Mouse (Mus musculus) embryo, embryonic 9.5 days (tissue): ENCODE measurements at regions not wholly inside any gene's neighbourhood (a gene's known extent, or its start where the extent isn't known, plus 50 kb on each side); places are given as distances from the start of the nearest gene placed in this dataset.
"Not testable (repeated sequence)": the region's sequence is repeated elsewhere in the genome, so short reads cannot be mapped to it uniquely, and the experiment has no call there.

ENCODE experiments used
- DNase-seq: peaks from one replicate; pipeline ENCODE4 v3.0.0-alpha.2; 2017; ENCODE audit errors: extremely low spot score

DNA sequence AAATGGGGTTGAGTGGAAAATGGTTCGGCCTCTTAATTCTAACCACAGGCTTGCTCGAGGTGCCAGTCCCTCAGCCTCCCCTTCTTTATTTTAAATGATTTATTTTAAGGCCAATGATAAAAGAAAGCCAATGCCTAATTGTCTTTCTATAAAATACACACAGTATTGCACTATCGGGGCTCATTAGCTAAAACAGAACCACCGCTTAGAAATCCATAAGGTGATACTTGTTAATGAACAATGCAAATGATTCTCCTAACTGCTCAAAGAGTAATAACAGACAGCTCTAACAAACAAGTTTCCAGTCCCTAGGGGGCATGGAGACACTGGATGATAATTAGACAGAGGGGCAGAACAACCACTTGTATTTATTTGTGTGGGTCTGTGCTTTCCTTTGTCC is 58.8 kb downstream of the Emx2 start:
- no peak for DNase-seq

DNA sequence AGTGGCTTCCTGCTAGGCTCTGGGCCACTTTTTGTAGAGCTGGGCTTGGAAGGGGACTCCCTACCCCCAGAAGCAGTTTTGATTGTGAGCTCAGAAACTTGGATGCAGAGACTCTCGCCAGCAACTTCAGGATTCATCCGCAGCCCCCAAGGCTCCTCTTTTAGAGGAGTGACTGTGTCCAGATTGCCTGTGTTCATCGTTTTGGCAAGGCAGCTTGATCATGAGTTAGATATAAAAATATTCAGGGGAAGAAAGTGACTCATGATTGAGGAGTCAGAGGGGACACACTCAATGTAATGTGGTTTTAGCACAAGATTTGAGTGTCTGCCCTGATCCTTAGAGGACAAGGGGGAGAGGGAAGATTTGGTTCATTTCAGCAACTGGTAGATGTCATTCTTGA is 61.0 kb downstream of the Emx2 start:
- no peak for DNase-seq

DNA sequence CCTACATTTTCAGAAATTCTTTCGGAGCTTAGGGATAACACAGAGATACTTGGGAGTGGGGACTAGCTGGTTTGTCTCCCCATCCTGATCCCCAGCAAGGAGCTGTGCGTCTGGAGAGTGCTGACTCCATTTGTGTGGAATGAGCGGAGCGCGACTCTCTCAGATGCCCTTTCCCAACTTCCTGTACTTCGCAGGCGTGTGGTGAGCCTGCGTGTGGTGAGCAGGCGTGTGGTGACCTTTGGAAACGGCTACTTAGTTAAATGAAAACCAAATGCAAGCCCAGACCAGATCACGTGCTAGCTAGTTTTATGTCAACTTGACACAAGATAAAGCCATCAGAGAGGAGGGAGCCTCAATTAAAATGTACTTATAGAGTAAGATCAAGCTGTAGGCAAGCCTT is 64.0 kb downstream of the Emx2 start:
- no peak for DNase-seq

DNA sequence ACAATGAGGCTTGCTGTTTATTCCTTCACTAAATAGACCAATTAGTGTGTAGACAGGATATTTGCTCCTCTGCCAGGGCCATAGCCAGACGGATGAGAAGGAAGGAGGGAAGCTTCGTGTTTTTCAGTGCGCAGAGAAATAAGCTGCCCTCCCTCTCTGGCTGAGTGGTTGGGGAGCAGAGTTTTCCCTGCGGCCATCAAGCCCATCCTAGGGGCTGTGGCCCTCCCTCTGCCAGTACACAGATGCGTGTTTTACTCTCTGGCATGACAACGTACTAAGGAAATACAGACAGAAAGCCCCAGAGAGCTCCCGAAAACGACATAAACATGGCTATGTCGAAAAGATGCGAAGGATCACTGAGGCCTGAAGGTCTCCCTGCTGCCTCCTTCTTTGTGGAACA is 65.2 kb downstream of the Emx2 start:
- no peak for DNase-seq

DNA sequence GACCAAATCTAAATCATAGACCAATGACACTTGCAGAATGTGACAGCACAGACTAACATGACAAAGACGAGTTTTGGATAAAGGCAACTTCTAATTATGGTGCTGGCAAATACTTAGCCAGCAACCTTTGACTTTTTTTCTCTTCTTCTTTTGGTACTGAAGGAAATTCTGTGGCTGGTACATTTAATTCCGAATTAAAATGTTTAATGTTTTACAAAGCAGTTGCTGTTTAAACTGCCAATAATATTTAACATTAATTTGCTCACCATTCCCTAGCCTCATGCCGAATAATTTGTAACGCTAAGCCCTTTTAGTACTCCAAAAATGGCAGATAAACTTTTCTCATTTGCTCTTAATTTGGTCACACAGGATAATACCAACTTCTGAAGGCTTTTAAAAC is 105.9 kb downstream of the Emx2 start:
- no peak for DNase-seq

DNA sequence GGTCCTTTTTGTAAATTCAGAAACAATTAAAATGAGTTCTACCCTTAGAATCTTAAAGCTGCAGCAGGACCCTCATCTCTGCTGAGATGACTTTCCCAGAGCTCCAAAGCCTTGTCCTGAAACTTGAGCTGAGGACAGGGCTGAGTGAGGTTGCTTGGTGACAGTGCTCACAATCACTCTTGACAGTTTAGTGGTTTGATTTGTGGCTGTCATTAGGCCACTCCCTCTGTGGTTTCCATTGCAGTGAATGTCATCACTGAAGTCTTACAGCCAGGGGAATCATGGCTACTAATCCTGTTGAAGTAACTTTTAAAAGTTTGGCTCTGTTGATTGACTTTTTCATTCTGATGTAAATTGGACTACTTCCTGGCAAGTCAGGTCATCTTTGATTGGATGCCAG is 110.7 kb downstream of the Emx2 start:
- DNase-seq, result no peak

DNA sequence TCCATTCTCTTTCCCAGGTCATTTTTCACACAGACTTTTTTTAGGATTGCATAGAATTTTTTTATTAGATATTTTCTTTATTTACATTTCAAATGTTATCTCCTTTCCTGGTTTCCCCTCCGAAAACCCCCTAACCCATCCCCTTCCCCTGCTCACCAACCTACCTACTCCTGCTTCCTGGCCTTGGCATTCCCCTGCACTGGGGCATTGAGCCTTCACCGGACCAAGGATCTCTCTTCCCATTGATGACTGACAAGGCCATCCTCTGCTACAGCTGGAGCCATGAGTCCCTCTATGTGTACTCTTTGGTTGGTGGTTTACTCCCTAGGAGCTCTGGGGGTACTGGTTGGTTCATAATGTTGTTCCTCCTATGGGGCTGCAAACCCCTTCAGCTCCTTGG is 111.4 kb downstream of the Emx2 start:
- not testable (repeated sequence) for DNase-seq

DNA sequence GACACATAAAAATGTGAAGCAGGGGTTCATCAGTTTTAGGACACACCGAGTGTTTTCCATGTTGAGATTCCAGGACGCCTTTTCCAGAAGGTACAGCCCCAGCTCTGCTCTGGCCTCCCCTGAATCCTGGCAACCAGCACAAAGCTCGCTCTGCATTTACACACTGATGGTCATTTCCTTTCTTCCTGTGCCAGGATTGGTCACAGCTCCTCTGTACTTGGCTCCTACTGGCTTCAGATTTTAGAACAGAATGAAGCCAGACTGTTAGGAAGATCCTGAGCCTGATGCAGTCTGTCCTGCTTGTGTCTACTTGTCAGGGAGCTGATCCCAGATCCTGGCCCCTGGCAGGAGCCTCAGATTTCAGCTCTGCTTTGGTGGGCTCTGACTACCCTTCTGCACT is 116.2 kb downstream of the Emx2 start:
- DNase-seq, result no peak

DNA sequence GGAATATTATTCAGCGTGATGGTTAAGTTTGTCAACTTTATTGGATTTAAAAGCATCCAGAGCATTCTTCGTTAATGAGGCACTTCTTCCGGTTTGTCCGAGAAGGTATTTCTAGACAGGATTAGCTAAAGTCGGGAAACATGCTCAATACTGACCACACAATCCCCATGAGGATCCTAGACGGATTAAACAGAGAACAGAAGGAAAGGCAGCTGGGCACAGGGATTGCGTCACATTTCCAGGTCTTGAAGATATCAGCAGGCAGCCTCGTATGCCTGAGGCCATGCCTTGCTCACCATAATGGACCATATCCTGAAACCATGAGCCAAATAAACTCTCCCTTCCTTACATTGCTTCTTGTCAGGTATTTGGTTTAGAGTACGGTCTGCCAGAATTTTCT is 119.7 kb downstream of the Emx2 start:
- no peak for DNase-seq

DNA sequence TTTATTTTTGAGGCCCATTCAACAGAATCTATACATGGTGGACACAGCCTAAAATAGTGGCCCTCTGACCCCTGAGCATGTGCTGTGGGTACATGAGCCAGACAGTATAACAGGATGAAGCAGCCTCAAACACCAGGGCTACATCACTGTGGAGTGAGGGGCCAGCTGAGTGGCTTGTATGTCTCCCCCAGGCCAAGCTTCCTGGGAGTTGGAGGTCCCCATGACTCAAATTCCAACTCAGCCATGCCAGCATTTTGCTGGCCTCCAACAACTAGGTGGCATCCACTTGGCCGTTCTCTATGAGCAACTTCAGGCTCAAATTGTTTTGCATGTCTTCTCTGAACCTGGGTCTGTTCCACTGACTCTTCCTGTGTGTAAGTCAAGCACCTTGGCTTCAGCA is 121.5 kb downstream of the Emx2 start:
- DNase-seq, result no peak

DNA sequence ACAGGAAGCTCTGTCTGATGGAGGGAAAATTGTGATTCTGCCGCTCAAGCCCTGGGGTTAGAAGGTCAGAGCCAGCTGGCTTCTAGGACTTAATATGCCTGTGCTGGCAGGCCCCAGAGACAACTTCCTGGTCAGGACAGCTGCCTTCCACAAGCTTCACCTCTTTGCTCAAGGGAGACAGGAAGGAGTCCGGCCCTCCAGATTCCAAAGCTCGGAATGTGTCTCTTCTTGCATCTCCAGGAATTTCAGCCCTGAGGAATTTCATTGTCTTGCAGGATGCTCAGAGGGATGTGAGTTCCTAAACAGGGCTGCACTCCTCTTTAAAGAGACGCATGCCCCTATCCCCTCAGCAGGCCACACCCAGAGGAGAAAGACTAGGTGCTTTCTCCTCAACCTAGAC is 127.7 kb downstream of the Emx2 start:
- DNase-seq, result peak; percentile 33

DNA sequence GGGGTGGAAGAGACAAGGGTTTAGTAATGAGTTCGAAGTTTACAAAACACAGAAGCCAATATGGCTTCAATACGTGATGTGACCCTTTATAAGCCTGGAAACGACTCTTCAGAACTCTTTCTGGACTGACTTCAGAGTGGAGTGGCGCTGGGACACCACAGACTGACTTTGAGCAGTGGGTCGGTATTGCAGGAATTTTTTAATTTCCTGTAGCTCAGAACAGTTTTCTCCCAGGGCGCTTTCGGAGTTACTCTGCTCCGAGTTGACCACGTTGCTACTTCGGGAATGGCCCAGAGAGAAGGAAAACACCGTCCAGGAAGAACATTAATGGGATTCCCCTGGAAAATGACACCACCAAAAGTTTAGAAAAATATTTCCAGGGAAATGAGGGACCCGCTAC is 129.1 kb downstream of the Emx2 start:
- DNase-seq, result no peak

DNA sequence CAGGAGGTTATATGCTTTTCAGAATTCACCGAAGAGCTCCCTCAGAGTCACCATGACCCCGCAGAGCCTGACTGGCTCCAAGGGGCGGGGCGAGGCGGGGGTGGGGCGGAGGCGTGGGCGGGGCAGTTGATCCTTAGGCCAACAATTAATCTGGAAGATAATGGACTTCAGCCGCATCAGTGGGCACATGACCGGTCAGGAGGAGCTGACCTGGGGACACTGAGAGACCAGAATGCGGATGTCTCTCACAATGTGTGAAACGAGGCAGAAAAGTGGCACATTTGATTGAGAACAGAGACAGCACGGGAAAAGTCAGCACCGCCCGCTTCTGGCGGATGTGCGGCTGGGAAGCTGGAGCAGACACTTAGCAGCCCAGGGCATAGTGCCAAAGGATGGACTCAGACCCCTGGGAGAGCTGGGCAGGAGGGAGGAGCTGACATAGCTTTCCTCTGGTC is 129.9 kb downstream of the Emx2 start:
- peak; percentile 76 for DNase-seq

DNA sequence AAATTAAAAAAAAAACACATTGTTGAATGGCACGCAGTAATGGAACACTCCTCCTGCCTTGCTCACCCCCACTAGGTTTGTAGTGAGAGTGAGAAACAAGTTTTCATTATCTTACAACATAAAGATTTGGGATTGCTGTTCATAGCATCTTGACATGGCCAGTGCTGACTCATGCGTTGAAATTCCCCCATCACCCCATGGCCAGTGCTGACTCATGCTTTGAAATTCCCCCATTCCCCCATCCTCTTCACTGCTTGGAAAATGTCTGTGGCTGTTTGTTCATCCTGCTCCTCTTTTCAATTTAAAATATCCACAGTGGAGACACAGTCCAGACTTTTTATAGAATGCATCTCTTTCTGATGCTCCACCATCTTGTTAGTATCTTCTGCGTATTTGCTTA is 131.8 kb downstream of the Emx2 start:
- DNase-seq, result no peak

DNA sequence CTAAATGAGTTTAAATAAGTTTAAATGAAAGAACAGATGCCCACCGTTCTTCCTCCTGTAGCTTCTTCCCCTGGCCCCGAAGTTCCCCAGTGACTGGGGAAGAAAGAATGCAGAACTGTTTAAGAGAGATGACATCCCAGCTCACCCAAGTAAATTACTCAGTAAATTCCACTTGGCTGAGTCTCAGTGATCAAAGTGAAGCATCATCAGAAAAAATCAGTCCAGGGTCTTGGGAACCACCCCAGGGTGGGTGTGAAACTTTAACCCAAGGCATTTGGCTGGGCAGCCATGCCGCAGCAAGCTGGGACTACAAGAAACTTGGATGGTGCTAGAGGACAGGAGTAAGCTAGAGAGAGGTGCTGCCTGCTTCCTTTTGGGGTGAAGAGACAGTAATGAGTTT is 133.9 kb downstream of the Emx2 start:
- DNase-seq, result no peak

DNA sequence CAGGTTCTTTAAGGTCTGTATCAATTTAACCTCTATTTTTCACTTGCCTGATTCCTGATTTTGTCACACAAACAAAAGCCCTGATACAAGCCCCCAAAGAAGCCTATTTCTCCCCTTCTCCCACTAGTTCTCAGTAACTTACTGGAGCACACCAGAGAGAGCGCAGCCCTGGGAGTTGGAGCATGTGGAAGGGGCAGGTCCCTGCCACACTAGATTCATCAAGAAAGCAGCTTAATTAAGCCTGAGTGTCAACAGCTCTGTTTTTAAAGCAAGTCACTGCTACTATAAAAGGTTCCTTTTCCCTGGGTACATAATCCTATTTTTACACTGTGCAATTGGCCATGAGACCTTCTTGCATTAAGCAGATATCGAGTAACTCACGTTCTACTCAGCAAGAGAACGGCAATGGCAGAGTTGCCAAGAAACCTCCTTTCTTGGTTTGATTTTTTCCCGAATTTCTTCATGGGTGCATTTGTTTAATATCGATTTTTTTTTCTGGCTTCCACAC is 166.2 kb downstream of the Emx2 start:
- DNase-seq, result no peak

DNA sequence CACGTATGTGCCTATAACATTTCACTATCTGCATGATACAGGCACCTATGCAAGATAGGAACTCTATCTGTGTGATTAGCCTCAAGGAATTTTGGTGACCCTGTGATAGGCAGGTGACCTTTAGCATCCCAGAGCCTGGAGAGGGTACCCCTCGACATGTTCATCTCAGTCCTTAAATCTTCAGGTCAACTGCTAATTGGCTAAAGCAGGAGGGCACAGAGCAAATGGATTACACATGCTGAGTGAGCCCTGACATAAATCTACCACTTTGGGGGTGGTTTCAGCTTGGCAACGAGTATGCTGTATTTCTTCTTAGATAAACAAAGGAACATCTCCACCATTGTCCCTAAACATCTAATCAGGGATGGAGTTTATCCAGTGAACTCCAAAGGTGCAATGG is 169.5 kb downstream of the Emx2 start:
- no peak for DNase-seq

DNA sequence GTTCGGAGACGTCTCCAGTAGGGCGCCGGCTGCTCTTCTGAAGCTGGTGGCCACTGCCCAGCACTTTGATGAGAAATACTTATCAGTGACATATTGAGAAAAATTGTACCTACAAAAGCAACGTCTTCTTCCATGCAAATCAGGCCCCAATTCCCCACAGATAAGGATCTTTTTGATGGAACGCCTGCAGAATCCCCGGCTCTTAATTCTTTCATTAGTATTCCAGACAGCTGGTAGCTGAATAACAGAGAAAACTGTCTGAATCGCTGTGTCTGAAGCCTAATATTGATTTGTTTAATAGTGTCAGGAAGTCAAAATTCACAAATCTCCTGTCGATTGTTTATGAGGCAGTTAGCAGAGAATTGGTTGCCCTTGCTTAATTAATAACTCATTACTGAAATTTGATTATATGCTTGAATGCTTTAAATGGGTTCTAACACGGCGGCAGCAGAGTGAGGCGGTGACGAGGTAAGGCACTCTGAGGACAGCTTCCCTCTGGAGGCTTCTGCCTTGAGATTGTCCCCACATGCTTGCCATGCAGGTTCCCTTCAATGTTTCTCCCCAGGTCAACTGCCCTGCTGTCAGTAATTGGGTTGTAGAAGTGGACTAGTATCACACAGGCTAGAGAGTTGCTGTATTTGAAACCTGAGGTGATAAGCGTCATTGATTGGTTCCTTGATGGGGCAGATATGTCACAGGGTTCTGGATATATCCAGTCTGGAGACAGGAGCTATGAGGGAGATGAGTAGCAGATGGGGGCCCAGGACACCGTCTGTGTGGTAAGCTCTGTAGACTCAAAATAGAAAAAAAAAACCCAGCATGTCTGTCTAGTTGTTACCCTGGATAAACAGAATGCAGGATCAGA is 170.4 kb downstream of the Emx2 start:
- DNase-seq, result no peak

DNA sequence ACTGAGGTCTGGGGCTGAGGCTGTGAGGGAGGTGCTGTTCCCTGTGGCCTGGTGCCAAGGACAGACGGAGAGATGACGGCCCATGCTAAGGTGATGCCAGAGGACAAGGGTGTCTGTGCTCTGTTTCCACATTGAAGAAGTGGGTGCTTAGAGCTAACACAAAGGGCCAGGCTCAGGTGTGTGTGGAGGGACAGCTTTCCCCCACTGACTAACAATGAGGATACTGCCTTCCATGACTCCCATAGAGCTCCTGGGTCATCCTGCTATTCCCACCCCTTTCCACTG is 170.9 kb downstream of the Emx2 start:
- DNase-seq, result no peak

DNA sequence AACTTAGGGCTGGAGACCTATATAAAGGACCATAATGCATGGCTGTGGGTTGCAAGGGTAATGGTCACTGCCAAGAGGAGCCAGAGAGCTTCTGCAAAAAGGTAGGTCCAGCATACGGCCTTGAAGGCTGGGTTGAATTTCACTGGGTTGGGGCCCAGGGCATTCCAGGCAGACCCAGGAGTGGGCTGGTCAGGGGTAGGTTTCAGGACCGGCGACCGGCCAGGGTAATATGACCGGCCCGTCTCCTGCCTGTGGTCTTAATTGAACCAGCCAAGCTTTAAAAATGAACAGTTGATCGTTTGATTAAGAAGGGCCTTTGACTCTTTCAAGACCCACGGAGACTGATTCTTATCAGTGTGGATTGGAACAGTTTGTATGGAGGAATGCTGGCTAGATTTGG is 171.9 kb downstream of the Emx2 start:
- no peak for DNase-seq

DNA sequence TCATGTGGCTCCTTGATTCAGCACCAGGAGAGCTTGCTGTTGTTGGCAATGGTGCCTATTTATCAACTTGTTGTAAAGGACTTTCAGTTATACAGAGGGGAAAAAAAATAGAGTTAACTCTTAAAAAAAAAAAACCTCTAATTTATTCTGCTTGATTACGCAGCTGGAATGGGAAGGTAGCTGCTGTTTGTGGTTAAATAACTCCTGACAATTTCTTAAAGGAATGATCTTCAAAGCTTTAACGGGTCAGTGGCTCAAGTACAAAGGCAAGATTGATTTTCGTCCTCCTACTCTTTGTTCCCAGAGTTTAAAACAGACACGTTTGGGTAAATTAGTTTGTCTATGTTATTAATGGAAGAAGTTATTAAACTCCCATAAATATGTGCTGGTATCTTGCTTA is 172.5 kb downstream of the Emx2 start:
- no peak for DNase-seq

DNA sequence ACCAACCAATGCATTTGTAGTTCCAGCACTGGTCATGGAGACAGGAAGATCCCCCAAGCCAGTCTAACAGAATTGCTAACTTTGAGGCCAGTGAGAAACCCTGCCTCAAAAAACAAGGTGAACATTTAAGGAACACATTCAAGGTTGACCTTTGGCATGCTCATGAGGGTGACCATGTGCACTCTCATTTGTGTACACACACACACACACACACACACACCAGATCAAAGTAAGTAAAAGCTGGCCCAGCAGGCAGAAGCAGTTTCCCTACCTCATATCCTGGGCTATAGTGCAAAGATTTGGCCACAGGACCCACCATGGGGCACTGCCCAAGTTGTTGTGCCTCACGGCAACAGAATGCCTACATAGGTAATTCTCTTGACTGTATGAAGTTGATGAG is 173.4 kb downstream of the Emx2 start:
- no peak for DNase-seq

DNA sequence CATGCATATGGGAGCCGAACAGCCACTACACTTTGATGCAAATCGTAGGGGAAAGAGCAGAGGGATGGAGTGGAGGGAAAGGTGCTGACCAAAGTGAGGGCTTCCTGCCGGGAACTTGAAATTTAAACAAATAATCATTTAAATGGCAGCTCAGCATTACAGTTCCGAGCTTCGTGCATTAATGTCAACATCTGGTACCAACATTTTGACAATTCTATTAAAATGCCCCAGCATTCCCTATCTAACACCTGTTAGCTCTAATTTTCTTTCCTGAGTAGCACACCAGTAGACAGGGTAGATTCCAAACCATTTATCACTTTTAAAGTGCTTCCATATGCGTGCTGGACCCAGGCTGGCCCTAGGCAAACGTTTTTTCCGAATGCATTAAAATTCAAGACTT is 178.1 kb downstream of the Emx2 start:
- DNase-seq, result no peak

DNA sequence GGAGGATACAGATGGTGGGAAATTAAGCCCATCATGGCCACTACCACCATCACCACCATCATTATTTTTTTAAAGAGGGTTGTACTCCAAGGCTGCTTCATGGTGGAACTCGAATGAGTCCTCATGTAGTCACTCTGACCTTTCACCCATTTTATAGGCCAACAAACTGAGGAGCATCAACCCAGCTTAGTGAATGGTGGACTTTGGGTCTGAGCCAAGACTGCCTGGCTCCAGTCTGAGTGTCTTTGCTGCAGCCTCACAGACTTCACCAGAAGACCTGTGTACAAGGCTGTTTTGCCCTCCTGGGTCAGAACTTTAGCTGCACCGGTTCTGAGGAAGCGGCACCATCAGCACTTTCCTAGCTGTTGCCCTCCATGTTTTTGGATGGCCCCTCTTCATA is 184.4 kb downstream of the Emx2 start:
- DNase-seq, result no peak
